Mouse (Mus musculus) CH12.LX (cell line): Measurements from ENCODE around the gene Lhx4.

Experiments used
- CTCF ChIP-seq, 2 experiments: IDR thresholded peaks in 1 of 2; conservative IDR thresholded peaks in 1 of 2; 2 replicates each; pipeline ENCODE4 v1.5.1; 2011 to 2012; ENCODE audit warnings: low read depth in 2 of 2, low read length in 2 of 2, improper control_type of control experiment in 1 of 2, inconsistent platforms in 1 of 2, mild to moderate bottlenecking in 1 of 2, moderate library complexity in 1 of 2
- ETS1 ChIP-seq: conservative IDR thresholded peaks from 2 replicates; pipeline ENCODE4 v1.6.1; 2012; ENCODE audit warnings: low read depth, mild to moderate bottlenecking, inconsistent platforms, low read length, improper control_type of control experiment, moderate library complexity
- JUN ChIP-seq: IDR thresholded peaks from 2 replicates; pipeline ENCODE4 v1.6.1; 2011; ENCODE audit warnings: low read depth, mild to moderate bottlenecking, low read length, improper control_type of control experiment, moderate library complexity; ENCODE audit not compliant: insufficient read depth
- NELFE ChIP-seq: IDR thresholded peaks from 2 replicates; pipeline ENCODE4 v1.6.1; 2011; ENCODE audit warnings: low read depth, low read length, improper control_type of control experiment
- USF1 ChIP-seq: IDR thresholded peaks from 2 replicates; pipeline ENCODE4 v1.6.1; 2014; ENCODE audit warnings: low read depth, mild to moderate bottlenecking, inconsistent platforms, low read length, improper control_type of control experiment
- ZC3H11A ChIP-seq: IDR thresholded peaks from 2 replicates; pipeline ENCODE4 v1.6.1; 2012; ENCODE audit warnings: low read depth, mild to moderate bottlenecking, inconsistent platforms, low read length, improper control_type of control experiment

DNA sequence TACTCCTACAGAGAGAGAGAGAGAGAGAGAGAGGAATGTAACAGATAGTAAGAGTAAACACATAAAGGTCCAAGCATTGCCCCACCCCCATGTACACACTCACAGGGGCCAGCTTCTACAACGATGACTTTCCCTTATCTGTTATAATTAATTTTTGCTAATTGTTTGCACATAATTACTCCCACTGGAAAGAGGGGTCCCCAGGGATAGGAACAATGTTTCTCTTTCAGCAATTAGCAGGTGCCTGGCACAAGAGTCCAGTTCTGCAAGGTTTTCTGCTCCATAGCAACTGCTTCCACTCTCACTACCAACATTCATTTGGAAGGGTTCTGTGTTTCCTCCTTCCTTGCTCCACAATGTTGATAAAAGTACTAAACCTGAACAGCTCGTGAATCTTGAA, 25.6 kb downstream of the Lhx4 start:
- TF ChIP-seq ZC3H11A = no peak
- no peak for TF ChIP-seq JUN
- no peak for TF ChIP-seq CTCF (conservative IDR thresholded peaks at IDR 0.05 in 1 of 2, IDR thresholded peaks at IDR 0.05 in 1 of 2; ENCODE audit: low read depth in 2 of 2, low read length in 2 of 2)
- TF ChIP-seq ETS1 = no peak
- TF ChIP-seq NELFE = no peak
- TF ChIP-seq USF1 = no peak
